Mouse (Mus musculus) heart, embryonic 16.5 days (tissue): Measurements from ENCODE around the gene Vps37b. TPM values are rescaled to one million over a fixed set of nuclear protein-coding genes. Genes with fewer than 3 reads are reported as not detected.

Experiments
- ATAC-seq: fragments of 200-750 bp; cut with Nextera tagmentation; replicated peaks from 2 replicates; pipeline ENCODE4 v1.8.0; 2017; ENCODE audit warnings: moderate number of reproducible peaks; ENCODE audit not compliant: insufficient read depth, low FRiP score; ENCODE audit errors: extremely low read depth
- H3K27ac ChIP-seq: fragments of 300-500 bp; sonication (generic); 2 replicates; pipeline ENCODE4 v1.5.1; 2014; ENCODE audit warnings: mild to moderate bottlenecking, low read length, control low read depth, moderate library complexity
- H3K27me3 ChIP-seq: fragments of 300-500 bp; sonication (generic); 2 replicates; pipeline ENCODE4 v1.6.1; 2014; ENCODE audit warnings: low read length, mixed read lengths; ENCODE audit not compliant: control insufficient read depth, insufficient read depth
- H3K36me3 ChIP-seq: fragments of 300-500 bp; sonication (generic); 2 replicates; pipeline ENCODE4 v1.6.1; 2014; ENCODE audit not compliant: control insufficient read depth, insufficient read depth
- H3K4me1 ChIP-seq: fragments of 300-500 bp; sonication (generic); 2 replicates; pipeline ENCODE4 v1.6.1; 2014; ENCODE audit warnings: low read length, mixed read lengths; ENCODE audit not compliant: control insufficient read depth, insufficient read depth
- H3K4me2 ChIP-seq: fragments of 300-500 bp; sonication (generic); 2 replicates; pipeline ENCODE4 v1.6.1; 2014; ENCODE audit warnings: low read depth, mild to moderate bottlenecking, control low read depth, low read length
- H3K4me3 ChIP-seq: fragments of 300-500 bp; sonication (generic); 2 replicates; pipeline ENCODE4 v1.5.1; 2014; ENCODE audit warnings: mild to moderate bottlenecking, control low read depth, low read length
- H3K9ac ChIP-seq: fragments of 300-500 bp; sonication (generic); 2 replicates; pipeline ENCODE4 v1.6.1; 2014; ENCODE audit warnings: low read length, control low read depth
- H3K9me3 ChIP-seq: fragments of 300-500 bp; sonication (generic); replicated peaks from 2 replicates; pipeline ENCODE4 v1.6.1; 2016; ENCODE audit warnings: low read length; ENCODE audit not compliant: control insufficient read depth
- WGBS: fragments of 180-500 bp; shearing (Covaris S2); extraction: QIAGEN DNeasy Blood & Tissue Kit; methylation state at CpG from one replicate; pipeline ENCODE4 v1.1.7; 2014; 5-methylcytosine and 5-hydroxymethylcytosine counted together
- polyA plus RNA-seq: library from polyadenylated mRNA; unstranded; fragments of >200 nt; fragmentation: Nextera tagmentation; extraction: Ambion mirVana; gene quantifications from 2 replicates; pipeline ENCODE4 v1.2.1, GENCODE M21; 2015

Gene Vps37b
- polyA plus RNA-seq, 1 experiment from 2014 or later, result 61.4 TPM

GRCm38 (mm10) chr5:124004356-124005150 is 27.5 kb downstream of the Vps37b start:
- no peak for ATAC-seq
- H3K9me3 ChIP-seq, result no peaks in the 10 kb centered on the region
- H3K4me3 ChIP-seq, result no peak overlapping the region
- H3K36me3 ChIP-seq, result peaks cover 47% of the 10 kb centered on the region
- H3K4me1 ChIP-seq, result peaks cover 21% of the 10 kb centered on the region
- 83% methylated on average over 17 of the region's 17 CpGs for WGBS
- no peak overlapping the region for H3K9ac ChIP-seq
- no peak overlapping the region for H3K4me2 ChIP-seq
- H3K27ac ChIP-seq, result no peak overlapping the region
- no peaks in the 10 kb centered on the region for H3K27me3 ChIP-seq

- Histone ChIP-seq H3K4me2 (no peak overlapping the region), H3K9ac (no peak overlapping the region), H3K36me3 (peaks cover 40% of the 10 kb centered on the region), H3K27ac (no peak overlapping the region), H3K4me3 (no peak overlapping the region), H3K4me1 (peaks cover 21% of the 10 kb centered on the region), H3K9me3 (no peaks in the 10 kb centered on the region), H3K27me3 (no peaks in the 10 kb centered on the region)
- ATAC-seq, result no peak
- 62% methylated on average over 4 of the region's 4 CpGs for WGBS
Observed at GRCm38 (mm10) chr5:124003375-124003774, 28.7 kb downstream of the Vps37b start.

GRCm38 (mm10) chr5:124002876-124003275 is 29.2 kb downstream of the Vps37b start:
- Histone ChIP-seq H3K4me3 (no peak overlapping the region), H3K9ac (no peak overlapping the region), H3K4me1 (peaks cover 21% of the 10 kb centered on the region), H3K36me3 (peaks cover 35% of the 10 kb centered on the region), H3K27ac (0 out of 2 replicates have a peak overlapping the region, but pooled peaks have one; percentile 6), H3K27me3 (no peaks in the 10 kb centered on the region), H3K9me3 (no peaks in the 10 kb centered on the region), H3K4me2 (no peak overlapping the region)
- ATAC-seq, result no peak
- 50% methylated on average over 2 of the region's 2 CpGs for WGBS

GRCm38 (mm10) chr5:124001274-124001673 is 30.8 kb downstream of the Vps37b start:
- H3K27me3 ChIP-seq, result no peaks in the 10 kb centered on the region
- H3K9me3 ChIP-seq, result no peaks in the 10 kb centered on the region
- no peak overlapping the region for H3K9ac ChIP-seq
- peaks cover 21% of the 10 kb centered on the region for H3K4me1 ChIP-seq
- H3K4me3 ChIP-seq, result no peak overlapping the region
- 39% methylated on average over 9 of the region's 9 CpGs for WGBS
- no peak overlapping the region for H3K27ac ChIP-seq
- H3K36me3 ChIP-seq, result peaks cover 21% of the 10 kb centered on the region
- H3K4me2 ChIP-seq, result no peak overlapping the region
- no peak for ATAC-seq

- no peak overlapping the region for H3K4me2 ChIP-seq
- ATAC-seq, result peak; percentile 53
- no peaks in the 10 kb centered on the region for H3K9me3 ChIP-seq
- no peak overlapping the region for H3K27ac ChIP-seq
- H3K9ac ChIP-seq, result no peak overlapping the region
- no peaks in the 10 kb centered on the region for H3K27me3 ChIP-seq
- H3K4me1 ChIP-seq, result peaks cover 21% of the 10 kb centered on the region
- WGBS, result 10% methylated on average over 7 of the region's 7 CpGs
- H3K4me3 ChIP-seq, result no peak overlapping the region
- H3K36me3 ChIP-seq, result peaks cover 17% of the 10 kb centered on the region
Observed at GRCm38 (mm10) chr5:124000824-124001223, 31.2 kb downstream of the Vps37b start.

GRCm38 (mm10) chr5:123998370-123998769 is 33.7 kb downstream of the Vps37b start:
- WGBS, result 62% methylated on average over 10 of the region's 10 CpGs
- no peak overlapping the region for H3K4me2 ChIP-seq
- H3K4me1 ChIP-seq, result peaks cover 24% of the 10 kb centered on the region

GRCm38 (mm10) chr5:123997811-123998210 is 34.3 kb downstream of the Vps37b start:
- no peak overlapping the region for H3K9ac ChIP-seq
- 61% methylated on average over 16 of the region's 16 CpGs for WGBS
- H3K27ac ChIP-seq, result no peak overlapping the region
- no peaks in the 10 kb centered on the region for H3K36me3 ChIP-seq
- ATAC-seq, result no peak
- H3K4me3 ChIP-seq, result no peak overlapping the region
- H3K4me2 ChIP-seq, result no peak overlapping the region
- no peaks in the 10 kb centered on the region for H3K9me3 ChIP-seq
- H3K4me1 ChIP-seq, result peaks cover 25% of the 10 kb centered on the region
- H3K27me3 ChIP-seq, result no peaks in the 10 kb centered on the region

More at GRCm38 (mm10) chr5:123998370-123998769, 33.7 kb downstream of the Vps37b start:
- Histone ChIP-seq H3K9ac (no peak overlapping the region), H3K4me3 (no peak overlapping the region), H3K27ac (no peak overlapping the region), H3K36me3 (no peaks in the 10 kb centered on the region), H3K27me3 (no peaks in the 10 kb centered on the region), H3K9me3 (no peaks in the 10 kb centered on the region)
- no peak for ATAC-seq

GRCm38 (mm10) chr5:123997211-123997751 is 34.8 kb downstream of the Vps37b start:
- no peak overlapping the region for H3K4me2 ChIP-seq
- H3K9ac ChIP-seq, result no peak overlapping the region
- H3K27me3 ChIP-seq, result no peaks in the 10 kb centered on the region
- no peaks in the 10 kb centered on the region for H3K9me3 ChIP-seq
- H3K4me3 ChIP-seq, result no peak overlapping the region
- ATAC-seq, result no peak
- no peak overlapping the region for H3K27ac ChIP-seq
- H3K36me3 ChIP-seq, result no peaks in the 10 kb centered on the region
- 86% methylated on average over 24 of the region's 24 CpGs for WGBS
- H3K4me1 ChIP-seq, result peaks cover 24% of the 10 kb centered on the region

- 93% methylated on average over 14 of the region's 14 CpGs for WGBS
Observed at GRCm38 (mm10) chr5:123996695-123997094, 35.4 kb downstream of the Vps37b start.

More at GRCm38 (mm10) chr5:123996695-123997094, 35.4 kb downstream of the Vps37b start:
- H3K9me3 ChIP-seq, result no peaks in the 10 kb centered on the region
- no peak overlapping the region for H3K9ac ChIP-seq
- H3K4me3 ChIP-seq, result no peak overlapping the region
- no peaks in the 10 kb centered on the region for H3K36me3 ChIP-seq
- H3K27me3 ChIP-seq, result no peaks in the 10 kb centered on the region
- peaks cover 26% of the 10 kb centered on the region for H3K4me1 ChIP-seq
- no peak for ATAC-seq
- no peak overlapping the region for H3K27ac ChIP-seq
- no peak overlapping the region for H3K4me2 ChIP-seq
